In genomic region chr1:119533093-119533805, GRCm38 (mm10) we compare ENCODE assay signal across 12 mouse cellular contexts. TPM values are rescaled to one million over a fixed set of nuclear protein-coding genes. Genes with fewer than 3 reads are reported as not detected.
DNase-seq lines count a peak whose midpoint lies in the region; ATAC-seq and TF ChIP-seq lines count a peak whose summit lies in the region.
"Had no signal": no experiment of that assay in that cellular context is flagged by ENCODE, and none has a peak within 500 bp of the region (broad histone marks: within the 10 kb centered on the region; RNA-seq: fewer than 3 reads in every experiment).

No protein-coding gene starts in this region.

- WGBS in kidney, postnatal 0 days: 81% methylated on average over 18 of the region's 18 CpGs
- 76% methylated on average over 18 of the region's 18 CpGs for WGBS in hindbrain, embryonic 14.5 days
- WGBS in stomach, embryonic 16.5 days: 83% methylated on average over 18 of the region's 18 CpGs

- ATAC-seq in kidney, postnatal 0 days (replicated peaks; ENCODE audit: low FRiP score, low read depth): 0 out of 2 replicates have a peak, but pooled peaks have one; percentile 27
- ATAC-seq in hindbrain, embryonic 14.5 days (ENCODE audit: low FRiP score): peak; percentile 80
- ATAC-seq in stomach, embryonic 16.5 days (ENCODE audit: insufficient read depth, low FRiP score): 0 out of 2 replicates have a peak, but pooled peaks have one; percentile 14

- no peaks in the 10 kb centered on the region for H3K27me3 ChIP-seq in kidney, postnatal 0 days (ENCODE audit: insufficient read depth, low read length)
- H3K27me3 ChIP-seq in hindbrain, embryonic 14.5 days (ENCODE audit: control insufficient read depth, insufficient read depth, low read length): no peaks in the 10 kb centered on the region
- H3K27me3 ChIP-seq in stomach, embryonic 16.5 days (ENCODE audit: control insufficient read depth, insufficient read depth, low read length): no peaks in the 10 kb centered on the region
- H3K27me3 ChIP-seq: CH12.LX had no signal

- DNase-seq in kidney, postnatal 0 days (ENCODE audit: low spot score): no peak
- no peak for DNase-seq in kidney, adult 11 months
- DNase-seq in retina, postnatal 1 day: peak; percentile 32
- DNase-seq in retina, embryonic 14.5 days (ENCODE audit: low spot score): no peak
- DNase-seq in hindbrain, embryonic 14.5 days (ENCODE audit: low spot score): peak; percentile 41
- no peak for DNase-seq in lung, postnatal 25 days (ENCODE audit: low spot score)
- DNase-seq in gastrocnemius, adult 8-10 months (ENCODE audit: low spot score in 2 of 2): no peak
- DNase-seq: cerebellum, adult 8-10 months; liver; right cerebral cortex, adult 18-20 months had no signal

- no peak overlapping the region for H3K4me3 ChIP-seq in kidney, postnatal 0 days (replicated peaks; ENCODE audit: low read depth, low read length)
- H3K4me3 ChIP-seq in hindbrain, embryonic 14.5 days (replicated peaks; ENCODE audit: low read length): no peak overlapping the region
- H3K4me3 ChIP-seq in stomach, embryonic 16.5 days (replicated peaks; ENCODE audit: low read length): no peak overlapping the region

- TF ChIP-seq CTCF in kidney, postnatal 0 days (IDR thresholded peaks at IDR 0.05; ENCODE audit: low read depth): no peak

- 0 out of 2 replicates have a peak, but pooled peaks cover 4% of the 10 kb centered on the region for H3K36me3 ChIP-seq in kidney, postnatal 0 days (ENCODE audit: insufficient read depth, low read length)
- H3K36me3 ChIP-seq in hindbrain, embryonic 14.5 days (replicated peaks; ENCODE audit: control insufficient read depth, insufficient read depth): peaks cover 16% of the 10 kb centered on the region
- peaks cover 10% of the 10 kb centered on the region for H3K36me3 ChIP-seq in stomach, embryonic 16.5 days (ENCODE audit: control insufficient read depth, insufficient read depth, low read length)

- no peak overlapping the region for H3K4me2 ChIP-seq in kidney, postnatal 0 days (ENCODE audit: low read length)
- H3K4me2 ChIP-seq in hindbrain, embryonic 14.5 days (replicated peaks): no peak overlapping the region
- H3K4me2 ChIP-seq in stomach, embryonic 16.5 days (ENCODE audit: low read depth, low read length): no peak overlapping the region

- no peak overlapping the region for H3K9ac ChIP-seq in kidney, postnatal 0 days (ENCODE audit: low read depth, low read length)
- H3K9ac ChIP-seq in hindbrain, embryonic 14.5 days: no peak overlapping the region
- H3K9ac ChIP-seq in stomach, embryonic 16.5 days (ENCODE audit: low read length): no peak overlapping the region

- H3K27ac ChIP-seq in kidney, postnatal 0 days: no peak overlapping the region
- no peak overlapping the region for H3K27ac ChIP-seq in hindbrain, embryonic 14.5 days
- H3K27ac ChIP-seq in stomach, embryonic 16.5 days (ENCODE audit: low read length): no peak overlapping the region

- no peaks in the 10 kb centered on the region for H3K9me3 ChIP-seq in kidney, postnatal 0 days (replicated peaks; ENCODE audit: low read length)
- H3K9me3 ChIP-seq in hindbrain, embryonic 14.5 days (ENCODE audit: control insufficient read depth, low read length): 0 out of 2 replicates have a peak, but pooled peaks cover 3% of the 10 kb centered on the region
- peaks cover 6% of the 10 kb centered on the region for H3K9me3 ChIP-seq in stomach, embryonic 16.5 days (replicated peaks; ENCODE audit: control insufficient read depth, low read length)

- no peaks in the 10 kb centered on the region for H3K4me1 ChIP-seq in kidney, postnatal 0 days (replicated peaks; ENCODE audit: insufficient read depth, low read length)
- H3K4me1 ChIP-seq in hindbrain, embryonic 14.5 days (replicated peaks; ENCODE audit: control insufficient read depth, insufficient read depth, low read length): no peaks in the 10 kb centered on the region
- no peaks in the 10 kb centered on the region for H3K4me1 ChIP-seq in stomach, embryonic 16.5 days (ENCODE audit: control insufficient read depth, insufficient read depth, low read length)

RNA-seq across cellular contexts. Expression of gene Tmem185b, which starts 7.3 kb away (rescaled TPM):
- polyA plus RNA-seq in kidney, postnatal 0 days (2015; fragmentation: Nextera tagmentation; extraction: Ambion mirVana): 30.6 and 34.6 TPM in 2 replicates
- 17.8 and 20.8 TPM in 2 replicates for polyA plus RNA-seq in hindbrain, embryonic 14.5 days (2014; fragmentation: Nextera tagmentation; extraction: Ambion mirVana)
- 20.5 and 21.7 TPM in 2 replicates for polyA plus RNA-seq in stomach, embryonic 16.5 days (2015; fragmentation: Nextera tagmentation; extraction: Ambion mirVana)
- 1 to 10 TPM; 3.4 to 6.5 (median 4.9) TPM for total RNA-seq in gastrocnemius, adult 8-10 months (2022)

RNA-seq across cellular contexts. Expression of gene Ralb, which starts 28.7 kb away (rescaled TPM):
- 129 and 141 TPM in 2 replicates for polyA plus RNA-seq in kidney, postnatal 0 days (2015; fragmentation: Nextera tagmentation; extraction: Ambion mirVana)
- polyA plus RNA-seq in hindbrain, embryonic 14.5 days (2014; fragmentation: Nextera tagmentation; extraction: Ambion mirVana): 57.5 and 62.5 TPM in 2 replicates
- 155 and 157 TPM in 2 replicates for polyA plus RNA-seq in stomach, embryonic 16.5 days (2015; fragmentation: Nextera tagmentation; extraction: Ambion mirVana)
- total RNA-seq in gastrocnemius, adult 8-10 months (2022): 1 to 10 TPM; 6.2 to 9.9 (median 7.0) TPM

Comparison
In these comparisons a context has a peak if more than half of its experiments do, and no peak if none do; other contexts are left out.
1. DNase-seq: peak in retina, postnatal 1 day (single experiment) and hindbrain, embryonic 14.5 days (single experiment); none in kidney, postnatal 0 days (single experiment), kidney, adult 11 months (single experiment), retina, embryonic 14.5 days (single experiment), lung, postnatal 25 days (single experiment) and gastrocnemius, adult 8-10 months (0 of 2).
2. ATAC-seq: peak in every context shown above with its lines; median percentile 80 in hindbrain, embryonic 14.5 days; 27 in kidney, postnatal 0 days; 14 in stomach, embryonic 16.5 days.